Mouse (Mus musculus) c-Kit-positive CD71-negative TER-119-negative erythroid progenitor cells, embryonic 14.5 days (primary cell): ENCODE results near the gene 4930539E08Rik.

Experiments
- DNase-seq: peaks from one replicate; pipeline ENCODE4 v3.0.0-alpha.2; 2013; ENCODE audit warnings: low read depth

Gene 4930539E08Rik

DNA sequence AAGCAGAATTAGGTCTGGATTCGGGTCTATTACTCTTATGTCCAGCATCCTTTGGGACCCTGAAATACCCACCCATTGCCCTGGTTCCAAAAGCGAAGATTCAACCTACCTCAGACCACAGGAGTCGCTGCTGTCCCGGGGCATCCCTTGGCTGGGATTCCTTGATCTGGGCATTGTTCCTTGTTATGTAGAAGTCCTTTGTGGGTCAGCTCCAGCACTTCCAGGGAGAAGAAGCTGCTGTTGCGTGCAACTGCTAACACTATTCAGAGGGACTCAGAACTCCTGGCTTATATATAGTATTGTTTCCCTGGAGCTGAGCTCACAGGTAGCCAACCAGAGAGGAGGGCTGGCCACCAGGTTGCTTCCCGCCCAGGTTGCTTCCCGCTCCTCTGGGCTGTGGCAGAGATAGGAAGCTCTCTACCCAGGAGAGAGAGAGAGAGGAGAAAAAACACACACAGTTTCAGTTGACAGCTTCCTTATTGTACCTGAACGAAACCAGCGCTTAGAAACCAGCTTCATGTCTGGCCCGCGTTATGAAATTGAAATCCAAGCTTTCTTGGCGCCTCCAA, at the start of gene 4930539E08Rik:
Gene 4930539E08Rik, minus strand, starts transcription at position 265 of the 569 bp plus-strand sequence.
- no peak for DNase-seq

DNA sequence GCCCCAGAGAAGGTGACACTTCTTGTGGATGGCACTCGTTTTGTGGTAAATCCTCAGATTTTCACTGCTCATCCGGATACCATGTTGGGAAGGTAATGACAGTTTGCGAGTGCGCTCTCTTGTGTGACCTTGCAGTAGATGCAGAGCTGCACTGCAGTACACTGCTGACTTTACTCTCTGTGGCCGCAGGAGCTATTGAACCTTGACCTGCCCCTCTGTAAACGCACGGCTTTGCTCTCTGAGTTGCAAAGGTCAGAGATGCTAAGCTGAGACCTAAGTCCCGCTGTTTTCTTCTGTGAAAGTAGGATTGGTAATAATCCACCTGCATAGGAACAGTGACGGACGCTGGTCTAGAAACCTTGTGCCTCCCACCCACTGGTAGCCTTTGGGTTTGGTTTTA, 46.5 kb upstream of the 4930539E08Rik start:
- no peak for DNase-seq

DNA sequence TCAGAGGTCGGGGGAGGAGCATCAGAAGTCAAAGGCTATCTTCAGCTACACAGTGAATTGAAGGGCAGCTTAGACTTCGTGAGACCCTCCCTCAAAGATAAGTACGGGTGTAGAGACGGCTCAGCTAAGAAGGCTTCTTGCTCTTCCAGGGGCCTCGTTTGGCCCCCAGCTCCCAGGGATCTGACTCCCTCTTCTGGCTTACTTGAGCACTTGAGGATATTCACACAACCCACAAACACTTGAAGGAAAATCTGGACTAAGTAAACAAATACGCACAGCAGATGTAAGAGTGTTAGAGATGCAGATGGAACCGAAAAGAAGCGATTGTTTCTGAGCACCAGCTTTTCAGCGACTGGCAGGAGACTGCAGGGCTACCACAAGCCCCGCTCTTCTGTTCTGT, 45.5 kb upstream of the 4930539E08Rik start:
- no peak for DNase-seq

DNA sequence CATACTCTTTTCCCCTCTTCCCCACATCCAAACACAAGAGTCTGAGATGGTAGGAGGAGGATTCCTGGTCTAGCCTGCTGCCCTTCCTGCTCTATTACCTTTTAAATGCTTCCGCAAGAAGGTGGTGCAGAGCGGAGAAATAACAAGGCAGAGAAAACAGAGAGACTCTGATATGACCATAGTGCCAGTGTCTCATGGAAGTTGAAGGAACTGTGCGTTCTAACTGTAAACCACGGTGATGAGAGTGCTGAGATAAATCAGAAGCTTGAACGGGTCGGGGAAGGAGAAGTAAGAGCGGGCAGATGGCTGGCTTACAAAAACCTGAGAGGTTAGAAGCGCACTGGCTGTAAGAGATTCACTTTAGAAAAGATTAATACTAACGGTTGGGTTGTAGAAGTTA, 39.3 kb upstream of the 4930539E08Rik start:
- DNase-seq: no peak

DNA sequence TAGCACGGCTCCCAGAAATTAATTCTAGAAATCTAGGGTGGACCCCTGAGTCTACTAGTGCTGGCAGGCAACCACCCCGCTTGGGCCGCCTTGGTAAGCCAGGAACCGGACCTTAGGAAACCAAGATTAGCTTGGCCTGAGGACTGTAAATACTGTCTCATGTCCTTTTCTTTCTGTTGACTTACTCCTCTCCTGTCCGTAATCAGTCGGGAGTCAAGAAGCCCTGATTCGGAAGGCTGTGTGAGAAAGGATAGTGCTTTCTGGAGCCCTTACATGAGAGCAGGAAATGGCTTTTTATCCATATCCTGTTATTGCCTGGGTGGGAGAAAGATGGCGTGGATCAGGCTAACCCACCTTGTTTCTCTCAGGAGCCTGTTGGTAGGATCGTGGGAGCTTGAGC, 38.1 kb upstream of the 4930539E08Rik start:
- DNase-seq: no peak

DNA sequence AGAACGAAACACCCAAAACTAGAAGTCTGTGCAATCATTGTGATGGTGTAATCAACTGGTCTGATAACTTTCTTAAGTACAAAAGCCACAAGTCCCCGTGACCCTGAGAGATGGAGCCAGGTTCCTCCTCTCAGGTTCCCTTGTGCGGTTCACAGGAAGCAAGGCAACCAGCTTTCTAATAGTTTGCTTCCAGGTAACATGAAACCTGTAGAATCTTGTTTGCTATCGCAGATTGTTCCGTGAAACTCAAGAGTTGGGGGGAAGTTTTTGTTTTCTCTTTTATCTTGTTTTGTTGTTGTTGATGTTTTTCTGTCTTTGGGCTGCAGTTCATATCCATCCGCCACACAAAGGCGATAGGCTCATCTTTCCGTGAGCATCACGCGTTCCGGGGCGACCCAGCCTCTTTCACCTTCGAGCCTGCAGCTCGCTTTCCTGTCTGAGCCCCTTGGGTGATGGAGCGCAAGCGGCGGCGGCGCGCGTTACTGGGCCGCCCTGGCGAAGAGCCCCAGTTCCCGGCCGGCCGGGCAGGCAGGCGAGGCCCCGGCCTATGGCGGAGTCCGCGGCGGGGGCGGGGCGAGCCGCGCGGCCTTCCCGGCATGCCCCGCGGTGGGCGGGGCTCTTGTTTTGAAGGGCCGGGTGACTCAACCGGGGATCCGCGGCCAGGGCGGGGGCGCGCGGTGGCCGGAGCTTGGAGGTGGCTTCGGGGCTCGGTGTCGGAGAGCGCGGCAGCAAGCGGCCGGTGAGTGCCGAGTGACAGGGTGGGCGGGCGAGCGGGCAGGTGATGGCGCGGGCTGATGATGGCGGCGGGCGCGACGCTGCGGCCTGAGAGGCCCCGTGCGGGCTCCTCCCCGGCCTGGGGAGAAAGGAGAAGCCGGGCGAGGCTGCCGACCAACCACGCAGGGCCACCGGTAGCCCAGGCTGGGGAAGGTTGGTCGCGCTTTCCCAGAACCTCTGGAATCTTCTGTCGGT, 37.0 kb upstream of the 4930539E08Rik start, which contains the start of gene Kctd20:
Gene Kctd20, plus strand, starts transcription at position 120 of the 969 bp plus-strand sequence.
- DNase-seq: peak; percentile 81

DNA sequence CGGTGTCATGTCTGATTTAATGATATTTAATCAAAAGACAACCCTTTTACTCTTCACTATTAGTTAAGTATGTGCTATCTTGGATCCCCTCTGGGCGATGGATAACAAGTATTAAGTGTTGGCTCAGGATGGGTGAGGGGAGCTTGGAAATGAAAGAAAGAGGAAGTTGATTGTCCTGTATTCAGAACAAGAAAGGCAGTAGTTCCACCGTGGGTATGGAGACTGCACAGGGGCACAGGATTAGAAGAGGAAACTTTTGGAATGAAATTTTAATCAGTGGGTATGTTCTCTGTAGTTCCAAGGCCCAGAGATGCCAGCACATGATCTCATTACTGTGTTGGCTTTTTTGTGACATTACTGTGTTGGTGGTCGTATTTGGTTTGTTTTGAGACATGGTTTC, 35.6 kb upstream of the 4930539E08Rik start:
- DNase-seq: no peak

DNA sequence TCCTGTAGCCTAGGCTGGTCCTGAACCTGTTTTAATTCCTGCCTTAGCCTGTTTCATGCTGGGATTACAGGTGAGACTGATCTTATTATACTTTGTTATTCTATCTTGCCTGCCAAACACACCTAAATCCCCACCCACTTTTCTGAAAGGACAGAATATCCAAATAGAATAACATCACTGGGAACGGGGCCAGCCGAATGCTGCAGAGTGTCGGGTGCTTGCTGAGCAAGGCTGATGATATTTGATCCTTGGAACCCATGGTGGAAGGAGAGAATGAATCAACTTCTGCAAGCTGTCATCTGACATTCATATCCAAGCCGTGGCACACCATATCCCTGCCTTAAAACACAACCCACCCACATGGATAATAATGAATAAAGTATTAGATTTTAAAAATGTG, 33.5 kb upstream of the 4930539E08Rik start:
- no peak for DNase-seq

DNA sequence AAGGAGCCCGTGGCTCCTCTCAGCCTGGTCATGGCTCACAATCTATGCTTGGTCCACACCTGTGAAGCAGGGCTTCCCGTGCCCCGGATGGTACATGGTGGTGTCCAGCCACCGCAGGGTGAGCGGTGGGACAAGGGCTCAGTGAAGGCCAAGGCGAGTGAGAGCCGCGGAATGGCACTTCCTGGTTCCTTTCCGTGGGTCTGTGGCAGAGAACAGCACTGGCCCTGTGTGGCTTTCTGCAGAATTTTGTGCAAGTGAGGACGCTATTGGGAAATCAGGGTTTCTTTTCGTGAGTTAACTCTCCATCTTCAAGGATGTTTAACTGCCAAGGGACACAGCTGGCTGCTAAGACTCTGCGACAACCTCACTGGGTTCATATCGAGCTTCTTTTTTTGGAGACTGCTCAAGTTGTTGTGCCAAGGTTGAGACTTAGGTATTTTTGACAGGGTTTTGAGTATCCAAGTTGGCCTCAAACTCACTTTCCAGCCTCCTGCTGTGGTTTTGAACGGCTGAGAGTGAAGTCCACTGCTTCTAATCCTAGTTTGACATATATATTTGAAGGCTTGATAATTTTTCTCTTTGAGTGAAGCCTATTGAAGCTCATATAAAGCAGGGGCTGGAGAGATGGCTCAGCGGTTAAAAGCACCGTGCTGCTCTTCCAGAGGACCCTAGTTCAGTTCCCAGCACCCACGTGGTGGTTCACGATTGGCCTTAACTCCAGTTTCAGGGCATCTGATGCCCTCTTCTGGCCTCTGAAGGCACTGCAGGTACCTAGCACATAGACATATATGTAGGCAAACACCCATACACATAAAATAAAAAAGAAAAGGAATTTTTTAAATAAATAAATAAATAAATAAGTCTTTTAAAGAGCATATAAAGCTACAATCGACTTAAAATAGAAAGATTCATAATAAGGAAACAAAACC, 32.2 kb upstream of the 4930539E08Rik start:
- DNase-seq: no peak

DNA sequence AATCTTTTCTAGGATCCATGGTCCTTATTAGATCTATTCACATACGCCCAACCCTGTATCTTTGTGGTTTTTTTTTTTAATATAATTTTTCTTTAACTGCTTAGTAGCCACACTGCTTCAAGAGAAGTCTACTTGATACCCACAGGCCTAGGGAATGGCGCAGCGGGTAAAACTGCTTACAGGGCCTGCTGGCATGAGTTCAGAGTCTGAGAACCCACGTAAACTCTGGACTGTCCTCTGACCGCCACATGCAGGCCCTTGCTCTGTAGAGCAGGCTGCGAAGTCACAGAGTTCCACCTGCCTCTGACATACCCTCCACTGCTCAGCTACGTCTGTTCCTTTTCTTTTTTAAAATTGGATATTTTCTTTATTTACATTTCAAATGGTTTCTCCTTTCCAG, 29.4 kb upstream of the 4930539E08Rik start:
- no peak for DNase-seq

DNA sequence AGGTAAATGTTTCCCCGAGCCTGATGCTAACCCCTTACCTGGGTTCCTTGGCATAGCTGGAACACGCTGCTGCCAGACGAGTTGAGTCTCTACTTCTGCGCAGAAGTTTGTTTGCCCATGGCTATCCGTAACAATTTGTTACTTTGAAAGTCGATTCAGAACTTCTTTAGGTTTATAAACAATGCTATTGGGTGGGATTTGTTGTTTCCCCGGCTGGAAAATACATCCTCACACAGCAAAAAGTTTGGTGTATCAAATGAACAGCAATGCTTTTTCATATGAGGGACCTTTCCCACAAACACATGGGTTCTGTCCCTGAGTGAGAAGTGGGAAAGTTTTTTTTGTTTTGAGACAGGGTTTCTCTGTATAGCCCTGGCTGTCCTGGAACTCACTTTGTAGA, 28.6 kb upstream of the 4930539E08Rik start, which contains the start of gene Pxt1:
Gene Pxt1, minus strand, starts transcription at position 101 of the 400 bp plus-strand sequence.
- DNase-seq: no peak

DNA sequence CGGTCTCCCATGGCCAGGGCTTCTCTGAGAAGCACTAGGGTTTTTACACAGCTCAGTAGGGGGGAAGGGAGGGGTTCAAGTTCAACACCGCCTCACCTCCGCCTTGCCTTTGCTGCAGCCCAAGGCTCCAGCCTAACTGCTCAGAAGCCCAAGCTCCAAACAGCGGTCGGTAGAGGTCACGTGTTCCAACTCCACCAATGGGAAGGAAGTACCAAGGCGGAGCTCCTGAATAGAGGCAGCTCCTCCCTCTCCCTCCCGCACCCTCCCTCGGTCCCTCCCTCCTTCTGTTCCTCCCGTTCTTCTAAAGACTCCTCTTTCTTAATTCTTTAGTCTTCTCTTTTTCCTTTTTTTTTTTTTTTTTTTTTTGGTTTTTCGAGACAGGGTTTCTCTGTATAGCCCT, 27.0 kb upstream of the 4930539E08Rik start:
- DNase-seq: no peak

DNA sequence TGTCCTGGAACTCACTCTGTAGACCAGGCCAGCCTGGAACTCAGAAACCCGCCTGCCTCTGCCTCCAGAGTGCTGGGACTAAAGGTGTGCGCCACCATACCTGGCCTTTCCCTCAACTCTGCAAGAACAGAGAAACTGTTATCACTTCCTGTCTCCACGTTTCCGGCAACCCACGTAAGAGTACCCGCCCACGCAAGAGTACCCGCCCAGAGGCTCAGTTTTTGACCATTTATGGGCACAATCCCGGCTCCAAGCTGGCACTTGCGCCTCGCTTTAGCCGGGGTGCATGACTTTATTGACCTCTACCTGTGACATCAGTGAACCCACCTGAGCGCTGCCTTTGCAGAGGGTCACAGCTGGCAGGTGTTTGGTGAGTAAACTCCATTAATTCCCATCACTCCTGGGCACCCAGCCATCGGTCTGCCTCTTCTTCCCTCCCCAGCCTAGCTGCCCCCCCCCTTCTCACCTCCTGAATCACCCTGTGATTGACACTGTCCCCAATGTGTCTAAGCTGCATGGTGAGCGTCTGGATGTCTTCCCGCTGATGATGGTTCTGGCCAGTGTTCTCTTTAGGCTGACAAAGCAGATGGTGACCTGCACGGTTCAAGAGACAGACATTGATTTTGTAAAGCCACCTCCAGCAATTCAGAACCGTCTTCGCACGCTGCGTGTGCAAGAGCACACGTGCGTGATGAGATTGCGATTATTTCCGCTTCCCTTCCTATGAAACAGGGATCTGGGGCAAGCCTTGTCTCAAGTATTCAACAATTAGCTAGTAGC, 25.8 kb upstream of the 4930539E08Rik start:
- DNase-seq: no peak

DNA sequence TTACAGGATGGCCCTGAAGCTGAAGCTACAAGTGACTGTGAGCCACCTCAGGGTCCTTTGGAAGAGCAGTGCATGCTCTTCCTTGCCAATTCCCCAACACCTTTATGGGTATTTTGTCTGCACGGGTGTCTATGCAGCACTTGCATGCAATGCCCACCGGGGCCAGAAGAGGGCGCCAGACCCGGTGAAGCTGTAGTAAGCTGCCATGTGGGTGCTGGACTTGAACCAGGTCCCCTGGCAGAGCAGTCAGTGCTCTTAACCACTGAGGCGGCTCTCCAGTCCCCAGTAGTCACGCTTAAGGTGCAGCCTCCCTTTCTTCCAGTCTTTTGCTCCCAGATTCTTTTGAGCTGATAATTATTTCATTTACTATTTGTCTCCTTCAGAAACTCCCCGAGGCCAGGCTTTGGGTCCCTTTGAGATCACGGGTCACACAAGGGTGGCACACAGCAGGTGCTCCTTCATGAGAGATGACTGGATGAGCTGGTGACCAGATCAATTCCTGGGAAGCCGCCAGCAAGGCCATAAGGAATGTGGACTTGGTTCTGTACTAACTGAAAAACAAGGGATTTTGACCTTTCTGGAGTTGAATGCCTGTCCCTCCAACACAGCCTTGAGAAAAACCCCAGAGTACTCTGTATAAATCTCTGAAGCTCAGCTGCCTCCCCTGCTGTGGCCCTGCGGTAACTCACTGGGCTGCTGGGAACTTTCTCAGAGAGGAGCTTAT, 21.7 kb upstream of the 4930539E08Rik start:
- DNase-seq: no peak

DNA sequence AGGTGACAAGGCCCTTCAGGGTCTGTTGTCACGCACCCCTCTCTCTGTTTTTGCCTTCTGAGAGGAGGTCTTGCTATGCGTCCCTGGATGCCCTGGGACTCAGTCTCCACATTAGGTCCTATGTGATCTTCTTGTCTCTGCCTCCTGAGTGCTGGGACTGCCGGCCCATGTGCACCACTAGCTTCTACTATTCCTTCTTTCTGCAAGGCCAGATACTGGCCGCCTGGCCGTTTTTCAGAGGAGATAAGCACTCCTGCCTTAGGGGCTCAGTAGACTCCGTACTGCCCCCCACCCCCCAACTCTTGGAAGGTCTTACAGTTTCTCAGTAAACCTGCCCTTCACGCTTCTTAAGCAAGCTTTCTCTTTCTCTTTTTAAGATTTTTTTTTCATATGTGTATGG, 21.0 kb upstream of the 4930539E08Rik start:
- DNase-seq: no peak

DNA sequence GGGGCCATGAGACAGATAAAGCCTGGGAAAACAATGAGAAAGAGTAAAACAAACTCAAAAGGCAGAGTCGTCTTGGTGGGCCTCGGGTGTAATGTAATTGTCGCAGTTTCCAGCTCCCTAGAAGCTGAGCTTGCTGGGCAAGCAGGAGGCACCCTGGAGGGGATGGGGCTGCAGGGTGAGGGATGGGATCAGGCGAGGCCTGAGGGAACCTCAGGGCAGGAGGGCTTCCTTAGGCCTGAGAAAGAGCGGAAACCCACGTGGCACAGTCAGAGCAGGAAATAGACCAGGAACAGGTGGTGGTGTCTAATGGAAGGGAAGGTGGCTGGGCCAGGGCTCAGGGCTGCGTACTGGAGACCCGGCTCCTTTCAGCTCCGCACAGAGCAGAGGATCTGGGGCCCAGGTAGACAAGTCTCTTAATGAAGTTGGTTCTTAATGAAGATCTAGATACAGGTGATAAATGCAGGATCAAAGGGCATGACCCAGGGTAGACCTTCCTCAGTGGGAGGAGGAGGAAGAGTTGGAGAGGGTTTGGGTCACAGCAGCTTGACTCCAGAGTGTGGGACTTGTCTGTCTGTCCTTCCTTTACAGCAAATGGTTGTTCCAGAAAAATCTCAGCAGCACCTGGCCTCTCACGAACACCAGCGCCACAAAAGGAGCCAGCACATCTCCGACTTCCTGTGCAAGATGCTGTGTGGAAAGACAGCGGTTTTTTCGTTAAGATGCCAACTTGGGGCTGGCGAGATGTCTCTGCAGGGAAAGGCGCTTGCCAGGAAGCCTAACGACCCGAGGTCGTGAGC, 19.2 kb upstream of the 4930539E08Rik start:
- no peak for DNase-seq

DNA sequence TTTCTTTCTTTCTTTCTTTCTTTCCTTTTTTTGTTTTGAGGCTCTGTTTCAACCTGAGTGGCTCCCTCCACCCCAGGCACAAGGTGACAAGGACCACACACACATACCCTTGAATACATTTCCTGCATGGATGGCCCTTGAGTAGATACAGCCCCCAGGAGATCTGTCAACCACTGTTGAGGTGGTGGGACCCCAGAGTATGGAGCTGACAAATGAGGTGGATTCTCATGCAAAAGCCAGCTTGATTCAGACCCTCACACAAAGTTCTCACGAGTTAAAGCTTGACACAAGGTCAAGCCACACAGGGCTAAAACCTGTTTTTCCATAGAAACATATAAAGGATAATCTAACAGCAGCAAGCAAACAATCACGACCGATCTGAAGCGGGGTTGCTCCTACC, 17.1 kb upstream of the 4930539E08Rik start:
- no peak for DNase-seq

DNA sequence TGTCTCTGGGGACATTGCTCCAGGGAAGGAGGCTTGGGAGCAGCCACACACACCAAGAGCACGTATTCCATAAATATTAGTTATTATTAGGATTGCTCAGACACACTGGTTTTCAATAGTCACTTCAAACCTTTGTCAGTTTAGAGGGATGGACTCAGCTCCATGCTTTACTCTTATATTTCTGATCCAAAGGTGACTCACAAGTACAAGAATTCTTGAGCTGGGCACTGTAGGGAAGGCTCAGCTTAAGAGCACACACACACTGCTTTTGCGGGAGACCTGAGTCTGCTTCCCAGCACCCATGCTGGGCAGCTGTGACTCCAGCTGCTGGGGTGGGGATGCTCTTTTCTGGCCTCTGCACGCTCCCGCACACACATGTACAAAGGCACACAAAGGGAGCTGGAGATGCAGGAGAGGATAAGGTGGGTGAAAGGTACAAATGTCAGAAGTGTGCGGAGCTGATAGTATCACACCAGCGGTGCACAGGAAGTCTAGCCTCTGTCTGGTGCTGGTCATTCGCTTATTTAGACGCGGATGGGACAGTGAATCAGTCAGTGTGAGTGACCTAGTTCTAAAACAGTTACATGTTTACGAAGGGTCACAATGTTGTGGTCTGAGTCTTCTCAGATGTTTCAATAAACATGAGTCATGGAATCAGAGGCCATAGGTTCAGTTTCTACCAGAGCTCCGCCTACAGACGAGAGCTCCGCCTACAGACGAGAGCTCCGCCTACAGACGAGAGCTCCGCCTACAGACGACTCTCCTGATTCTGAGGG, 16.5 kb upstream of the 4930539E08Rik start:
- no peak for DNase-seq
